Mouse (Mus musculus) brain, embryonic 18.5 days (tissue): ENCODE results near the gene Osbpl10.
A peak's percentile ranks its signal among the peaks of the same experiment; 100 is the strongest.

Source experiments
- DNase-seq: peaks from one replicate; pipeline ENCODE4 v3.0.0-alpha.2; 2012; ENCODE audit warnings: low read depth, low spot score

The Osbpl10 gene

DNA sequence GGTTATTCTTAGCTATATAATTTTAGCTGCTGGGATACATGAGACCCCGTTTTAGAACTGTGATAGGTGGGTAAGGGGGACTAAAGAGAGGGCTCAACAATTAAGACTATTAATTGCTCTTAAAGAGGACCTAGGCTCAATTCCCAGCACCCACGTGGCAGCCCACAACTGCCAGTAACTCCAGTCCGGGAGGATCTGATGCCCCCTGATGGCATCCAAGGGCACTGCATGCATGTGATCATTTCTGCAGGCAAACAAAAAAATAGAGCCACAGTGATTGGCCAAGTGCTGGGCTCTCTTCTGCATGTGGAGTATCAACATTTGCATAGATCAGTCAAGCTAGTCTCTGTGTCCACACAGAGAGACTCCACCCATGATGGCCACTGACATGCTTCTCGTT lies 96.8 kb downstream of the Osbpl10 start:
- DNase-seq = no peak

DNA sequence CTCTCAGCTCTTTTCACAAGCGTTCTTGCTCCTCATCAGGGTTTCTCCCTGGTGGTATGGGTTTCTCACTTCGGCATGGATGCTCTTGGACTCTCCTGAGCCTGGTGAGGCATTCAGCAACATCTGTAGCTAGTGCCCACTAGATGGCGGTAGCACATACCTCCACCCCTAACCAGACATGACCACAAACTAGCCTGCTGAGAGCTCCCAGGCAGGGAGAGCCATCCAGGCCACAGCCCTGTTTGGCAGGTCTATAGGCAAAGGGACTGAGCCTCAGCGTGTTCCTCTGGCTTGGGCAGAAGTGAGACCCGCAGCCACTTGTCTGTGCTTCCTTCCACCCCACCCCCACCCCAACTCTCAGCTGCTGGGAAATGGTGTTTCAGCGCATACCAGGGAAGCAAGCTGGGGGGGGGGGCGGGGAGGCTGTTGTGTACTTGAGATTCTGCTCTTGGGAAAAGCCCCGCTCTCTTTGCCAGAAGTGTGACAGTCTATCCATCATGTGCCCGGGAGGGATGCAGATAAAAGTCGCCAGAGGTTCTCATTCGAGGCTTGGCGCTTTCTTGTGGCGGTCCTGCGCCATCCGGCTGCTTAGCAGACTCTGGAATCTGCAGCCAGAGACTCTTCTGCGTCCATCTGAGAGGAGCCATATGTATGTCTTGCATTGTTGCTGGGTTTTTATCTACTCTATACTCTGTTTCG lies 110.1 kb downstream of the Osbpl10 start:
- peak; percentile 37 for DNase-seq

DNA sequence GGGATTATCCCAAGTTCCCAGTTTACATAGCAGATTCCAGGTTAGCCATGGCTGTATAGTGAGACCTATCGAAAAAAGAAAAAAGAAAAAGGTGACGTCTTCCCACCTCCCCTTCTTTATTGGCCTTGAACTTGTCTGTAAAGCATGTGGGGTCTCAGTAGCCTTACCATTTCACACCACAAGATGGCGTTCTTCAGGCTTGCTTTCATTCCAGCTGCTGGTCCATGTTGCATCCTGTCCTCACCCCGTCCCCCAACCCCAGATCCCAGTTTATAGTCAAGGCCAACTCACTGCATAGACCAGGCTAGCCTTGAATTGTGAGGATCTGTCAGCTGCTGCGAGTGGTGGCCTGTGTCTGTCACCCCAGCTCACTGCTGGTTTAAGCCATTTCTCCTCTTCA lies 111.3 kb downstream of the Osbpl10 start:
- no peak for DNase-seq

DNA sequence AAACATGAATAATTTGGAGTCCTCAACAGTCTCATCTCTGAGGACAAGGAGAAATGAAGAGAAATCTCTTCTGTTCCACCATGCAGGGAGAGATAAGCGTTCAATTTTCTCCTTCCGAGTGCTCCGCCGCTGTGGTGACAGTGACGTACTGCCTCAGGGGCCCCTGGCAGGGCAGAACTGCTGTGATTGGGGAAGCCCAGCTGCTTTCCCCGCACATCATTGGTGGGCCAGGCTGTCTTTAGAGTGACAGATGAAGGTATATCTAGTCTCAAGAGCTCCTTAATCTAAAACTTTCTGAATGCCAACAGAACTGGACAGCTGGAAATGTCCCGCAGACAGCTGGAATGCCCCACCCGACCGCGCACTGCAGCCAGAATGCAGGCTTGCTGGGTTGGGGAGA lies 118.1 kb downstream of the Osbpl10 start:
- no peak for DNase-seq

DNA sequence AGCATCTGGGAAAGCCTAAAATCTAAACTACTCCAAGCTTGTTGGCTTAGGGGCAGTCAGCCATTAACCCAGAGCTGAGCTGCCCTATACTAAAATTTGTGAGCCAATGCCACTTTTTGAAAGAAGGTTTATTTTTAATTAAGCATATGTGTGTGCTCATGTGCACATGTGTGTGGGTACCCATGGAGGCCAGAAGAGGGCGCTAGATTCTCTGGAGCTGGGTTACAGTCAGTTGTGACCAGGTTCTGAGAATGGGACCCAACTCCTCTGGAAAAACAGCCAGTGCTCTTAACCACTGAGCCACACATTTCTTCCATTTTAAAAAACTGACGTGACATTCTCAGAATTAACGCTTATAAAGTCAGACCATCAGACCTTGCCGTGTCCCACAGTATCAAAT lies 119.0 kb downstream of the Osbpl10 start:
- no peak for DNase-seq

DNA sequence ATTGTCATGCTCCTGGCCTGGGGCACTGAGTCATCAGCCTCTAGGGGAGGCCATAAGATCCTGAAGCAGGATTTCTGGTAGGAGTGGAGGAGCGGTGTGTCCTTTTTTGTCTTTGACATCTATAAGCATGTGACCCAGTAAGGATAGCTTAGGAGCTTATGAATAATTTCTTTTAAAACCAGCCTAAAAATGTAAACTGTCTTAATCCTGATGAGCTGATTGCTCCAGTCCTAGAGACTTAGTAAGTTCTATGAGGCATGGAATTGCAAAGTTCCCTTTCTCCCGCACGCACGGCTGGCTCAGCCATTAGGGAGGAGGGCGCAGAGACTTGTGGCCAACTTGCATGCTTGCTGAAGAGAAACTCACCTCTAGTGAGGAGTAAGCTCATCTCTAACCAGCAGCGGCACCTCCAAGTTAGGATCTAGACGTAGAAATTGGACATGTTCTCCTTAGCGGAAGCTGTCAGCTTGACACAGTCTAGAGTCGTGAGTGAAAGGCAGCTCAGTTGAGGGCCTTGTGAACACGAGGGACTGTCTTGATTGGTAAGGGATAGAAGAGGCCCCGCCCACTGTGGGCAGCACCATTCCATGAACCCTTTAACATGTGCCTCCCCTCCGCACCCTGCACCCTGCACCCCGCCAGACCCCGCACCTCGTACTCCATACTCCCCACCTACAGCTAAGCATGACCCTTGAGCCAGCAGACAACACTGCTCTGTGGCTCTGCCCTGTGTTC lies 122.0 kb downstream of the Osbpl10 start:
- no peak for DNase-seq

DNA sequence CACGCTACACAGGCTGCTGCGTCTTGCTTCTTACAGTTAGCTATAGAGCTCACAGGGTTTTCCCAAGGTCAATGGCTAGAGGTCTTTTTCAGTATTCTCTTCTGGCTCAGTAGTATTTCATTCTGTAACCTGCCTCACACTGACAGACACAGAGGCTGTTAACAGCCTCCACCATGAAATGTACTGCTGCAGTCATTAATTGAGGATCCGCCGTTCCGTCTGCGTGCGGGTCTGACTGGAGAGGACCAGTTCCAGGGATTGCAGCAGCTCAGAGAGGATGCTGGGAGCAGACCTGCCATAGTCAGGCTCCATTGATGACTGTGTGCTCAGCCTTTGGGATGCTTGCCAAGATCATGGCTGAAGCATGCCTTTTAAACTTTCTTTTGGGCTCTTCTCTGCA lies 129.1 kb downstream of the Osbpl10 start:
- no peak for DNase-seq

DNA sequence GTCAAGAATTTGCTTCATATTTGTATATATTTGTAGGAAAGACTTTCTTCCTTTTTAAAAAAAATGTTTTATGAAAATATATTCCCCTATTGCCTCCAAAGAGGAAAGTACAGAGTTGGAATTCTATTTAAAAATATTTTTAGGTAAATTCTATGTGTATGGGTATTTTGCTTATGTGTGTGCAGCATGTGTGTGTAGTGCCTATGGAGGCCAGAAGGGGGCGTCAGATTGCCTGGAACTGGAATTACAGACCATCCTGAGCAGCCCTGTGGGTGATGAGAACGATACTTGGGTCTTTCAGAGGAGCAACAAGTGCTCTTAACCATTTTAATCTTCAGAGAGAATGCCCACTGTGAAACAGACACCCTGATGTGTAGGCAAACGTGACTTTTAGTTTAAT lies 132.3 kb downstream of the Osbpl10 start:
- DNase-seq = no peak

DNA sequence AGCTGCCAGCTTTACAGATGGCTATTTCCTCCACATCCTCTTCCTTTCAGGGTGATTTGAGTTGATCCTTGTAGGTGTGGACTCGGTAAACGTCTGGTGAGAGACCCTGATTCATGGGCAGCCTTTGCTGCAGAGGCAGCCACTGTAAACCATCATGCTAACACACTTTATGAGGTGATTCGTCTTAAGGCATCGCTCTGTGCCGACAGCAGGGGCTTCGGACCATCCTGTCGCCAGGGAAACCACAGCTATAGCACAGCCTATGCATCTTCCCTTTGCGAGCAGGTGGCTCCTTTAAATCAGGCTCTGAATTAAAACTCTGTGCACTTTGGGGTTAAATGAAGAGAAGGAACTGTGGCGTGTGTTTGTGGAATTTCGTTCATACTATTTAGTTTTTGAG lies 138.9 kb downstream of the Osbpl10 start:
- DNase-seq = no peak

DNA sequence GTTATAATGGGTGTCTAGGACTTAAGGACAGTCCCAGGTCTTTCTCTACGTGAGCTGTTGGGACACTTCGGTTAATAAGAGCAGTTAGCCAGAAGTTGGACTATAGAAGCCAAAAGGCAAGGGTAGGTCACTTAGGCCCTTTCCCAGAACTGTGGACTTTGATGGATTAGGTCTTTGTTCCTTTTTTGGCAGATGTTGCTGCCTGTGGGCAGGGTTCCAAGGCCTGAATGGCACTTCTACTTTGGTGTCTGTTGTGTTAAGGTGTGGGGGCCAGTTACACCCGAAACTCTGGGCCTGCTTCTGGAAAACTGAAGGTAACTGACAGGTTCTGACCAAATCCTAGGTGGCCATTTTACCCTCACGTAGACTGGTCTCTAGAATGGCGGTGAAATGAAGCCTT lies 141.9 kb downstream of the Osbpl10 start:
- DNase-seq = no peak

DNA sequence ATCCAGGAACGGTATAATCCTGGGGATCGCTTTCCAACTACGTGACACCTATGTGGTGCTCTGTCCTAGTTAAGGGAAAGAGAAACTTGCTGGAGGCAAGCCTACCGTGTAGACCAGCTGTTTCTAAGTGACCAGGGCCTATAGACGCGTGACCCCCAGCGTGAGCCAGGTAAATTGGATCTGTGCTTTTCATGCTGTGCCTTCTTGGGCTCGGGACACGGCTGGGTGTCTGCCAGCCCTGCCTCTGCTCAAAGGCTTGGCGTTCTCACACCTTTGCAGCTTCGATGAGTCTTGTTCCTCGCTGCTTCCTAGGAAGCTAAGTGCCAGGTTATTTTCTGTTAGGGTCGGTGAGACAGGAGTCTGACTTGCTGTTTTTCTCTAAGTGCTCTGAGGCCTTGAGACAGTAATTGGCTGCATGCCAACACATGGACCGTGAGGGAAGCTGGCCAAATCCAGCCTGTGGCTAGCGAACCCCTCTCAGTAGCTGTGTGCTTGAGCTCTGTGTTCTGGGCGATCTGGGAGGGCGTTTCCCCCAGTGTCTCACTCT lies 142.4 kb downstream of the Osbpl10 start:
- DNase-seq = peak; percentile 28

DNA sequence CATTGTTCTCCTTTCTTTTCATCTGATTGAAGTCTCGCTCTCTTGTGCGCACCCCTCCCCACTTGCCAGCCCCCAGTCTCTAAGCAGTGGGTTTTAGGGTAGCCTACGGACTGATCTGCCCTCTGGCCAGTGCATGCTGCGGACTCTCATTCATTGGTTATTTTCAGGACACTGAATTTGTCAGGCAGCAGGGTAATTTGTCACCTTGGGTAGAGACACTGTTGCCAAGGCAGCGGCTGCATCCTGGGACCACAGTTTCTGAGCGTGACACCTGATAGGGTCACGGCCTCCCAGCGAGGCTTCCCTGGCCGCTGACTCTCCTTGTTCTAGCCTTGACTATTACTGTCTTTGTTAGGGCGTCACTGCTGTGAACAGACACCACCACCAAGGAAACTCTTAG lies 149.0 kb downstream of the Osbpl10 start:
- DNase-seq = no peak

DNA sequence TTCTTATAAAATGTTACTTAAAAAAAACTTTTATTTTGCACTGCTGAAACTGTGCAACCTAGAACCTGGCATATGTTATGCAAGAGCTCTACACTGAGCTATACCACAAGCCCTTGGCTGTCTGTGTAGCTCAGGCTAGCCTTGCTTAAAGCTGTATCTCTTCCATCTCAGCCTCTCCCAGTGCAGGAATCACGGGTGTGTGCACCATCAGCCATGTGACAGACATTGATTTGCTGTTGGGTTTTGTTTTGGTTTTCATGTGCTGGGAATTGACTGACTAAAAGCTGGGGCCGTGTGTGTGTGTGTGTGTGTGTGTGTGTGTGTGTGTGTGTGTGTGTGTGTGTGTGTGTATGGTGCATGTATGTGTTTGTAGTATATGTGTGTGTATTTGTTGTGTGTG lies 155.6 kb downstream of the Osbpl10 start:
- no peak for DNase-seq

DNA sequence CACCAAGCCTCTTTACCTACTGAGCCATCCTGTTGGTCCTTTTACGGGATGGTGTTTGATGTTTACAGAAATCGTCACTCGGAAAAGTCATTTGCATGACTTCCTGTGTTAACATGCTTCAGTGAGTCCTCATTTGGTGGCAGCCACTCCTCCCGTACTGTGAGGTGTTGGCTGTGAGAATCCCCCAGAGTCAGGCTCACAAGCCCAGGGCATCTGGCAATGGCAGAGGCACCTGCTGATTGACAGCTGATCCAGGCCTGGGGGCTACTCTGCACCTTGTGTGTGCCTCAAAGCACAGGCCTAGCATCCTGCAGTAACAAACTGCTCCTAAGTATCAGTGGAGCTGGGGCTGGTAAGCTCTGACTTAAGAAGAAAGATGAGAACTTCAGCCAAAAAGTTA lies 156.4 kb downstream of the Osbpl10 start:
- no peak for DNase-seq

DNA sequence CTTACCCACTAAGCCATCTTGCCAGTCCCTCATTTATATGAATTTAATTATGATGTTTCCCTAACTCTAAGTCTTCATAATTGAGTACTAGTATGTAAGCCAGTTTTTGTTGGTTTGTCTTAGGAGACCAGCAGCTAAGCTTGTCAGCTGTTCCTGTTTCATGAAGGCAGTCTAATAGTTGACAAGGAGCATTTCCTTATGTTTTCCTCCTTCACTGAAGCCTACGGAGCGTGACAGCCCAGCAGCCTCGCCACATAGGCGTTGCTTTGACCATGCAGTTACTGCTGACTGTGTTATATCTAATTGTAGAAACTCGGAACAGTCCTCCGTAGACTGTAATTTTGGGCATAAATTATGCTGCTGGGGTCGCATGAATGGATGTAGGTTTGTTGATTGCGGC lies 157.0 kb downstream of the Osbpl10 start:
- DNase-seq = no peak

DNA sequence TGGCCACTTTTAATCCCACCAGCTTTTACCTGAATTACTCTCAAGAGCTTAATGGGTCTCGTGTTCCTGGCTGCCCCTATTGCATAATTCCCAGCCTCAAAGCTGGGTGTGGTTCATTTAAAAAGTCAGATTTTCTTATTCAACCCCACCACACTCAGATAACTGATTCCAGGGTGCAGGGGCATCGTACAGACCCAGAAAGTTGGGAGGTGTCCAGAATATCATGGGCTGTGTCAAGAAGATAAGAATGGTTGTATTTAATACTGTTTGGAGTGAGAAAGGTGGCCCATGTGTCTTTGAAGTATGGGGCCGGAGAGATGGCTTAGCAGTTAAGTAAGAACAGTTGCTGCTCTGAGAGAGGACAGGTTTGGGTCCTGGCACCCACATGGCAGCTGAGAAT lies 159.5 kb downstream of the Osbpl10 start:
- no peak for DNase-seq

DNA sequence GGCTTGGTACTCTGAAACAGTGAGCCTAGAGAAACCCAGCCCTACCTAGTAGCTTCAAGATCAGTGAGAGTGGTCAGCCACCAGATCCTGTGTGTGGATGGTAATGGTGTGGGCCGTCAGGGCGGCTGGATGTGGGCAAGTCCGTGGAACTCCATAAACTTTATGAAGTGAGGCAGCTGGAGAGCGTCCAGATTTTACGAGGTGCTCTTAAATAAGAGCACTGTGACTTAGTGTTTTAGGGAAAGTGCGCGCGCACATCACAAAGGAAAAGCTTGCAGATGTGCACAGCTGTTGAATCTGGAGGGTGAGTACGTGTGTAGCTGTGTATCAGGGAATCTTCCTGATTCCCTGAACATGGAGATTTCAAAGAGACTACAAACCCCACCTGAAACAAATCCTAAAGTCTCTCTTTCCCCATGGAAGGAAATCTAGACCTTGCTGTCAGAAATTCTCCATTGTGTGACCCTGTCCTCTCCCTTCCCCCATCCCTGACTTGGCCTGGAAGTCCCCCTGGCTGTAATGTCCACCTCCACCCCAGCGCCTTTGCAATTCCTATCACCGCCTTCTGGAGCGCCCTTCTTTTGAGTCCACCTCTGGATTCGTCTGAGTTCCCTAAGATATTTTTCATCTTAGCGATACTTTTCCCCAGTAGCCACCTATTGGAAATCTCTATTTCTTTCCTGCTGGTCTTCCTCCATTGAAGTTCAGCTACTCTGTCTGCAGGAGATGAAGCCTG lies 161.4 kb downstream of the Osbpl10 start:
- no peak for DNase-seq

DNA sequence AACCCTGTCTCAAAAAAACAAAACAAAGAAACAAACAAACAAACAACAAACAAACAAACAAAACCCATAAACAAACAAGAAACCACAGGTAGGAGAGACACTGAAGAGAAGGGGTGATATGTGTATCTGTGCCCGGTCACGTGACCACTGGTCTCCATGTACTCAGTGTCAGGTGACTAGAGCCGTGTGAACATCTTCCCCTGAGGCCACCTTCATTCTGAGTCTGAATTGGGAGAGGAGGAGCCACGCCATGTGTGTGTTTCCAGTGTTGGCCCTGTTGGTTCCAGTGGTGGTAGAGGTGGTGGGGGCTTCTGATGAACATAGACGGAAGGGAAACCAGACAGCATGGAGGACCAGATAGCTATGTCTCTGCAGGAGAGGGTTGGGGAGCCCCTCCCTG lies 168.8 kb downstream of the Osbpl10 start:
- no peak for DNase-seq

DNA sequence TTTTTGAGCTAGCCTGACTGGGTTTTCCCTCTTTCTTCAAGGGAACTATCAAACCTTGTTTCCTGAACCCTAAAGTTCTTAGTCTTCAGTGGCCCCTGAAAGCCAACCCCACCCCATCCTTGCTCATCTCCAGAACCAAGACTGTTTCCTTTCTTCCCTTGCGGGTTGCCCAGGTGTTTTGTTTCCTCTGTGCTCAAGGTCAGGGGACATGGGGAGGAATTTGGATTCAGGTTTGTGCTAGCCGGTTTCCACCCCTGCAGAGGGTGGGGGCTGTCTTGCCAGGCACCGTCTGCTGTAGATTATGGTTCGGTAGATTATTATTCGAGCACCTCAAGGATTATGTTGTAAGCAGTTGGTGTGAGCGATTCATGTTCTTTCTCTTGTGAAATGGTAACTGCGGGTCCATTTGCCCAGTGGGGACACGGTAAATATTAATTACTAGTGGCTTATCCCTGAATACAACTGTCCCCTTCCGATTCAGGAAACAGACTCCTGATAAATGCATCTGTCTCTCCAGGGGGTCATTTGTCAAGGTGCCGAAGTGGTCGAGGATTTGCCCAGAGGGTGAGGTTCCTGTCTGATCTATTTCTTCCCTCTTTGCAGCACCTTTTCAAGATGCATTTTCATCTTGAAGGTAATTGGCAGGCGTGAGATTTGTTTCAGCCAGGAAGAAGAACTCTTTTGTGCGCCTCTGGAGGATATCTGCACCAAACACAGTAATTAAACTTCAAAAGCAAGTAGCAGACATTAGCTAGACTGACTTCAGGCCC lies 169.4 kb downstream of the Osbpl10 start:
- no peak for DNase-seq

DNA sequence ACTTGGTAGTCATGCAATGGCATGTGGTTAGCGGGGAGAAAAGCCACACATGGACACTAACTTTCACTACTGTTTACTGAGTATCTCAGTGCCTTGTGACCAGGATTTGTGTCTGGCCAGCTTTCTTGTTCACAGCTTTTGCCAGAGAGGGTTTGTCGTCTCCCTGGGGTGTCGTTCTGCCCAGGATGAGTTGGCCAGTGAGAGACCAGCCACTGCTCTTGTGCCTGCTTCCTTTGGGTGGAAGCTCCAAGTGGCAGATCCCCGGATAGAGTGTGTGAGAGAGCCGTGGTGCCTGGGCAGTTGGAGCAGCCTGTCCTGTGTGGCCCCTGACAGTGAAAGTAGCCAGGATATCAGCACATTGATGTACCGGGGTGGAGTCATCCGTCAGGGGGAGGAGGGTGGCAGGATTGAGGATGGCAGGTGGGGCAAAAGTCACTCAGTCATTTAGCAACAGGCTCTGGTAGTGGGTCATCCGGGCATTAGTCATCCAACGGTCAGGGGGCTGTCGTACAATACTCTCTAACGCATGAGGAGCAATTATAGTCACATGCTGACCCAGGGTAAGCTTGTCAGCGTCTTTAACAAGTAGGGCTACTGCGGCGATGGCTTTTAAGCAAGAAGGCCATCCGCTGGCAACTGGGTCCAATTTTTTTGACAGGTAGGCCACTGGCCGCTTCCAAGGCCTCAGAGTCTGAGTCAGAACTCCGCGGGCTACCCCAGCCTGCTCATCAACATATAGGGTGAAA lies 170.8 kb downstream of the Osbpl10 start:
- no peak for DNase-seq

DNA sequence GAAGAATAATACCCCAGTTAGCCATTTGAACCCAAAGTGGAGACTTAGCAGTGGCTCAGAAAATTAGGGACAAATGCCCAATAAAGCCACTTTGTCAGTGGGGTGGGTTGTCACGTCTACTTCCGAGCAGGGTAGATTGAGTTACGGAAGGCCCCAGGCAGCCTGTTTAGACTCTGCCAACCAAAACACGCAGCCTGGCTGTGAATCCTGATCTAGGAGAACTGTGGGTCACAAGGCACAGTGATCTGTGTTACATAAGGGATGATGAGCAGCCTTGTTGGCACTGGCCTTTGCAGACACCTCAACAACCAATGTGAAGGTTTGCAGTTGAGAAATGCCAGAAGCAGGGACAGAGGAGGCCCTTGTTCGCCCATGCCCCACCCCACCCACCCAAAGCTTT lies 183.2 kb downstream of the Osbpl10 start:
- no peak for DNase-seq
